8 mouse cellular contexts compared by ENCODE assay signal in the genomic region with DNA sequence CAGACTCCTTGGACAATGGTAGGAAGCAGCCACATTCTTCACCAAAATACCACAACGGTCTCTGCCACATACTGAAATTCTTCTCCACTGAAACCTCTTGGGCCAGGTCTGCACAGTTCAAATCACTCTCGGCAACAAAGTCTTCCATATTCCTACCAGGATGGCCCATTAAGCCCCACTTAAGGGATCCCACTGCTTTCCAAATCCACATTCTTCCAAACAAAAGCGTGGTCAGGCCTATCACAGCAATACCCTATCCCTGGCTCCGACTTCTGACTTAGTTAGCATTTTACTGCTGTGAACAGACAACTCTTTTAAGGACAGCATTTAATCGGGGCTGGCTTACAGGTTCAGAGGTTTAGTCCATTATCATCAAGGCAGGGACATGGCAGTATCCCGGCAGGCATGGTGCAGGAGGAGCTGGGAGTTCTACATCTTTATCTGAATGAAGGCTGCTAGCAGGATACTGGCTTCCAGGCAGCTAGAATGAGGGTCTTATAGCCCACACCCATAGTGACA. TPM values are rescaled to one million over a fixed set of nuclear protein-coding genes. Genes with fewer than 3 reads are reported as not detected.
DNase-seq lines count a peak whose midpoint lies in the region; ATAC-seq and TF ChIP-seq lines count a peak whose summit lies in the region.

A gene (minus strand): TSS at position 469 of the 519 bp plus-strand sequence.

- 76% methylated on average over 6 of the region's 6 CpGs for WGBS in kidney, adult 2 months
- WGBS in forebrain, embryonic 11.5 days, result 71% methylated on average over 6 of the region's 6 CpGs
- WGBS in hindbrain, embryonic 16.5 days, result 79% methylated on average over 6 of the region's 6 CpGs
- 52% methylated on average over 6 of the region's 6 CpGs for WGBS in midbrain, embryonic 15.5 days

- H3K9ac ChIP-seq in forebrain, embryonic 11.5 days (ENCODE audit: low read length), result no peak within 1 kb of the TSS
- no peak within 1 kb of the TSS for H3K9ac ChIP-seq in hindbrain, embryonic 16.5 days (ENCODE audit: low read depth, low read length)
- no peak within 1 kb of the TSS for H3K9ac ChIP-seq in midbrain, embryonic 15.5 days

- H3K36me3 ChIP-seq in kidney, adult 2 months (ENCODE audit: control insufficient read depth, insufficient read depth, low read length), result no peaks in the 10 kb centered on the region
- H3K36me3 ChIP-seq in G1E (replicated peaks), result peaks cover 30% of the 10 kb centered on the region
- no peaks in the 10 kb centered on the region for H3K36me3 ChIP-seq in forebrain, embryonic 11.5 days (ENCODE audit: control insufficient read depth, insufficient read depth, low read length)
- no peaks in the 10 kb centered on the region for H3K36me3 ChIP-seq in hindbrain, embryonic 16.5 days (ENCODE audit: control insufficient read depth, insufficient read depth, low read length)
- H3K36me3 ChIP-seq in midbrain, embryonic 15.5 days (replicated peaks), result no peaks in the 10 kb centered on the region

- no peak for TF ChIP-seq CTCF in kidney, adult 2 months (conservative IDR thresholded peaks at IDR 0.05; ENCODE audit: insufficient read depth, insufficient read length, low read depth, low read length)
- no peak for TF ChIP-seq CTCF in G1E (IDR thresholded peaks at IDR 0.05; ENCODE audit: low read depth, low read length)

- no peak for ATAC-seq in G1E (ENCODE audit: extremely low read depth, insufficient number of reproducible peaks, low FRiP score, poor library complexity, severe bottlenecking)
- no peak for ATAC-seq in forebrain, embryonic 11.5 days (replicated peaks; ENCODE audit: low FRiP score)
- ATAC-seq in hindbrain, embryonic 16.5 days, result no peak
- ATAC-seq in midbrain, embryonic 15.5 days (replicated peaks), result no peak

- H3K4me1 ChIP-seq in kidney, adult 2 months (ENCODE audit: control insufficient read depth, insufficient read depth, low read length), result no peaks in the 10 kb centered on the region; the same call in 1 of the 2 replicates
- H3K4me1 ChIP-seq in G1E (ENCODE audit: insufficient read depth, low read depth, low read length), result no peaks in the 10 kb centered on the region
- no peaks in the 10 kb centered on the region for H3K4me1 ChIP-seq in forebrain, embryonic 11.5 days (replicated peaks; ENCODE audit: control insufficient read depth, insufficient read depth, low read length)
- no peaks in the 10 kb centered on the region for H3K4me1 ChIP-seq in hindbrain, embryonic 16.5 days (ENCODE audit: control insufficient read depth, insufficient read depth, low read depth, low read length)
- H3K4me1 ChIP-seq in midbrain, embryonic 15.5 days, result peaks cover 8% of the 10 kb centered on the region; the same call in 1 of the 2 replicates

- DNase-seq in kidney, adult 2 months, result peak; percentile 36
- no peak for DNase-seq in kidney, postnatal 10 days
- no peak for DNase-seq in G1E (ENCODE audit: low spot score)
- DNase-seq in forebrain, embryonic 11.5 days (ENCODE audit: low spot score), result no peak
- no peak for DNase-seq in frontal cortex, postnatal 36 days (ENCODE audit: low spot score in 2 of 2)
- no peak for DNase-seq in MN1 (ENCODE audit: low spot score)

- H3K4me2 ChIP-seq in forebrain, embryonic 11.5 days (ENCODE audit: low read depth, low read length, severe bottlenecking), result no peak within 1 kb of the TSS
- H3K4me2 ChIP-seq in hindbrain, embryonic 16.5 days (ENCODE audit: low read length), result no peak within 1 kb of the TSS
- no peak within 1 kb of the TSS for H3K4me2 ChIP-seq in midbrain, embryonic 15.5 days

- H3K27ac ChIP-seq in kidney, adult 2 months (ENCODE audit: insufficient read depth, low read depth, low read length), result peak within 1 kb of the TSS; percentile 31
- no peak within 1 kb of the TSS for H3K27ac ChIP-seq in forebrain, embryonic 11.5 days (ENCODE audit: low read depth, low read length)
- H3K27ac ChIP-seq in hindbrain, embryonic 16.5 days (ENCODE audit: low read depth, low read length), result no peak within 1 kb of the TSS
- no peak within 1 kb of the TSS; the same call in 1 of the 2 replicates for H3K27ac ChIP-seq in midbrain, embryonic 15.5 days

- TF ChIP-seq POLR2A in kidney, adult 2 months (IDR thresholded peaks at IDR 0.05; ENCODE audit: low read depth, low read length), result no peak

- no peak within 1 kb of the TSS for H3K4me3 ChIP-seq in kidney, adult 2 months (ENCODE audit: insufficient read depth, low read depth, low read length)
- H3K4me3 ChIP-seq in G1E (ENCODE audit: low read depth, low read length), result no peak within 1 kb of the TSS
- H3K4me3 ChIP-seq in forebrain, embryonic 11.5 days (ENCODE audit: low read depth, low read length), result no peak within 1 kb of the TSS
- no peak within 1 kb of the TSS for H3K4me3 ChIP-seq in hindbrain, embryonic 16.5 days (ENCODE audit: low read length)
- no peak within 1 kb of the TSS for H3K4me3 ChIP-seq in midbrain, embryonic 15.5 days

- no peaks in the 10 kb centered on the region for H3K27me3 ChIP-seq in kidney, adult 2 months (replicated peaks; ENCODE audit: control insufficient read depth, insufficient read depth, low read length)
- no peaks in the 10 kb centered on the region for H3K27me3 ChIP-seq in G1E (ENCODE audit: insufficient read depth, low read length)
- H3K27me3 ChIP-seq in forebrain, embryonic 11.5 days (ENCODE audit: control insufficient read depth, insufficient read depth, low read length), result no peaks in the 10 kb centered on the region
- no peaks in the 10 kb centered on the region for H3K27me3 ChIP-seq in hindbrain, embryonic 16.5 days (replicated peaks; ENCODE audit: control insufficient read depth, insufficient read depth, low read length)
- H3K27me3 ChIP-seq in midbrain, embryonic 15.5 days (replicated peaks), result no peaks in the 10 kb centered on the region

- H3K9me3 ChIP-seq in G1E (replicated peaks), result no peaks in the 10 kb centered on the region
- H3K9me3 ChIP-seq in forebrain, embryonic 11.5 days (ENCODE audit: control insufficient read depth, low read length), result no peaks in the 10 kb centered on the region
- no peaks in the 10 kb centered on the region for H3K9me3 ChIP-seq in hindbrain, embryonic 16.5 days (ENCODE audit: control insufficient read depth, low read length)
- no peaks in the 10 kb centered on the region for H3K9me3 ChIP-seq in midbrain, embryonic 15.5 days

RNA-seq across cellular contexts. Expression of the gene that starts here (rescaled TPM):
- 10.7 and 11.6 TPM in 2 replicates for polyA plus RNA-seq in kidney, adult 2 months (2012; rRNA removed)
- total RNA-seq in G1E (2014; fragmentation: Nextera tagmentation), result 19.2 and 24.8 TPM in 2 replicates
- total RNA-seq in G1E (2017), result 27.5 and 31.9 TPM in 2 replicates
- polyA plus RNA-seq in G1E (2012), result 2.2 and 6.0 TPM in 2 replicates
- 47.4 and 49.2 TPM in 2 replicates for polyA plus RNA-seq in forebrain, embryonic 11.5 days (2014; fragmentation: Nextera tagmentation; extraction: Ambion mirVana)
- 17.6 and 18.9 TPM in 2 replicates for polyA plus RNA-seq in hindbrain, embryonic 16.5 days (2015; fragmentation: Nextera tagmentation; extraction: Ambion mirVana)
- 17.2 and 18.1 TPM in 2 replicates for polyA plus RNA-seq in midbrain, embryonic 15.5 days (2015; fragmentation: Nextera tagmentation; extraction: Ambion mirVana)
